Mouse (Mus musculus) lung, postnatal 0 days (tissue): Measurements from ENCODE around the gene Cacnb2.

Experiments used
- CTCF ChIP-seq: IDR thresholded peaks from 2 replicates; pipeline ENCODE4 v1.5.1; 2016; ENCODE audit warnings: antibody characterized with exemption, mild to moderate bottlenecking
- EP300 ChIP-seq: IDR thresholded peaks from 2 replicates; pipeline ENCODE4 v1.6.1; 2016; ENCODE audit warnings: antibody characterized with exemption, mild to moderate bottlenecking, control low read depth

- no peak for TF ChIP-seq EP300
- TF ChIP-seq CTCF: no peak
Measured at GRCm38 (mm10) chr2:14597909-14598563, 4.9 kb upstream of the Cacnb2 start.
